Mouse (Mus musculus): ENCODE data around the gene Epha5. TPM values are rescaled to one million over a fixed set of nuclear protein-coding genes. Genes with fewer than 3 reads are reported as not detected.

Gene Epha5
- polyA plus RNA-seq, 1 experiment from 2014 or later = 1.0 TPM

GRCm38 (mm10) chr5:84298878-84299736 lies 118.1 kb downstream of the Epha5 start:
- H3K4me1 ChIP-seq (replicated peaks) = no peaks in the 10 kb centered on the region
- no peak overlapping the region for H3K4me2 ChIP-seq
- 42% methylated on average over 8 of the region's 8 CpGs for WGBS
- no peak overlapping the region for H3K4me3 ChIP-seq
- no peaks in the 10 kb centered on the region for H3K27me3 ChIP-seq (replicated peaks)
- H3K9ac ChIP-seq = no peak overlapping the region
- H3K27ac ChIP-seq (ENCODE audit: poor library complexity, severe bottlenecking) = no peak overlapping the region
- ATAC-seq (ENCODE audit: insufficient number of reproducible peaks, low FRiP score) = no peak
- H3K9me3 ChIP-seq (replicated peaks) = no peaks in the 10 kb centered on the region
- H3K36me3 ChIP-seq = no peaks in the 10 kb centered on the region

GRCm38 (mm10) chr5:84289429-84289977 lies 127.7 kb downstream of the Epha5 start:
- Histone ChIP-seq H3K27ac (ENCODE audit: poor library complexity, severe bottlenecking) (no peak overlapping the region), H3K4me3 (no peak overlapping the region), H3K4me1 (replicated peaks) (no peaks in the 10 kb centered on the region), H3K36me3 (no peaks in the 10 kb centered on the region), H3K4me2 (no peak overlapping the region), H3K27me3 (replicated peaks) (no peaks in the 10 kb centered on the region), H3K9ac (no peak overlapping the region), H3K9me3 (replicated peaks) (0 out of 2 replicates have a peak, but pooled peaks cover 3% of the 10 kb centered on the region)
- no peak for ATAC-seq (ENCODE audit: insufficient number of reproducible peaks, low FRiP score)
- 61% methylated on average over 3 of the region's 3 CpGs for WGBS

GRCm38 (mm10) chr5:84281290-84282017 lies 135.7 kb downstream of the Epha5 start:
- Histone ChIP-seq H3K9me3 (replicated peaks) (no peaks in the 10 kb centered on the region), H3K4me2 (no peak overlapping the region), H3K27me3 (replicated peaks) (no peaks in the 10 kb centered on the region), H3K36me3 (no peaks in the 10 kb centered on the region), H3K9ac (no peak overlapping the region), H3K27ac (ENCODE audit: poor library complexity, severe bottlenecking) (no peak overlapping the region), H3K4me3 (no peak overlapping the region), H3K4me1 (replicated peaks) (no peaks in the 10 kb centered on the region)
- 78% methylated on average over 22 of the region's 22 CpGs for WGBS
- ATAC-seq (ENCODE audit: insufficient number of reproducible peaks, low FRiP score) = no peak

- ATAC-seq (ENCODE audit: insufficient number of reproducible peaks, low FRiP score) = no peak
- 86% methylated on average over 1 of the region's 1 CpGs for WGBS
- H3K9me3 ChIP-seq (replicated peaks) = no peaks in the 10 kb centered on the region
- H3K36me3 ChIP-seq = no peaks in the 10 kb centered on the region
- no peak overlapping the region for H3K9ac ChIP-seq
- H3K4me3 ChIP-seq = no peak overlapping the region
- H3K4me2 ChIP-seq = no peak overlapping the region
- H3K27ac ChIP-seq (ENCODE audit: poor library complexity, severe bottlenecking) = no peak overlapping the region
- H3K27me3 ChIP-seq (replicated peaks) = no peaks in the 10 kb centered on the region
- H3K4me1 ChIP-seq (replicated peaks) = no peaks in the 10 kb centered on the region
Measured at GRCm38 (mm10) chr5:84276996-84277395, 140.2 kb downstream of the Epha5 start.

- H3K4me1 ChIP-seq (replicated peaks) = no peaks in the 10 kb centered on the region
- no peaks in the 10 kb centered on the region for H3K27me3 ChIP-seq (replicated peaks)
- H3K27ac ChIP-seq (ENCODE audit: poor library complexity, severe bottlenecking) = no peak overlapping the region
- no peak overlapping the region for H3K4me2 ChIP-seq
- ATAC-seq (ENCODE audit: insufficient number of reproducible peaks, low FRiP score) = no peak
- no peak overlapping the region for H3K9ac ChIP-seq
- H3K9me3 ChIP-seq (replicated peaks) = no peaks in the 10 kb centered on the region
- no peaks in the 10 kb centered on the region for H3K36me3 ChIP-seq
- 65% methylated on average over 4 of the region's 4 CpGs for WGBS
- H3K4me3 ChIP-seq = no peak overlapping the region
Measured at GRCm38 (mm10) chr5:84265407-84265806, 151.8 kb downstream of the Epha5 start.

GRCm38 (mm10) chr5:84263999-84264398 lies 153.2 kb downstream of the Epha5 start:
- 61% methylated on average over 6 of the region's 6 CpGs for WGBS
- no peak overlapping the region for H3K4me3 ChIP-seq
- no peaks in the 10 kb centered on the region for H3K9me3 ChIP-seq (replicated peaks)
- no peak for ATAC-seq (ENCODE audit: insufficient number of reproducible peaks, low FRiP score)
- no peaks in the 10 kb centered on the region for H3K4me1 ChIP-seq (replicated peaks)
- H3K36me3 ChIP-seq = no peaks in the 10 kb centered on the region
- H3K27ac ChIP-seq (ENCODE audit: poor library complexity, severe bottlenecking) = no peak overlapping the region
- H3K4me2 ChIP-seq = no peak overlapping the region
- H3K9ac ChIP-seq = no peak overlapping the region
- H3K27me3 ChIP-seq (replicated peaks) = no peaks in the 10 kb centered on the region

- H3K4me2 ChIP-seq = no peak overlapping the region
- ATAC-seq (ENCODE audit: insufficient number of reproducible peaks, low FRiP score) = no peak
Measured at GRCm38 (mm10) chr5:84229971-84230370, 187.2 kb downstream of the Epha5 start.

GRCm38 (mm10) chr5:84208609-84209008 lies 208.6 kb downstream of the Epha5 start:
- ATAC-seq (ENCODE audit: insufficient number of reproducible peaks, low FRiP score) = no peak
- Histone ChIP-seq H3K9me3 (replicated peaks) (no peaks in the 10 kb centered on the region), H3K4me3 (no peak overlapping the region), H3K4me2 (no peak overlapping the region), H3K9ac (no peak overlapping the region), H3K27ac (ENCODE audit: poor library complexity, severe bottlenecking) (no peak overlapping the region), H3K27me3 (replicated peaks) (no peaks in the 10 kb centered on the region), H3K36me3 (no peaks in the 10 kb centered on the region), H3K4me1 (replicated peaks) (no peaks in the 10 kb centered on the region)
- 65% methylated on average over 2 of the region's 2 CpGs for WGBS

More at GRCm38 (mm10) chr5:84229971-84230370, 187.2 kb downstream of the Epha5 start:
- Histone ChIP-seq H3K4me1 (replicated peaks) (no peaks in the 10 kb centered on the region), H3K9ac (no peak overlapping the region), H3K36me3 (no peaks in the 10 kb centered on the region), H3K4me3 (no peak overlapping the region), H3K9me3 (replicated peaks) (no peaks in the 10 kb centered on the region), H3K27ac (ENCODE audit: poor library complexity, severe bottlenecking) (no peak overlapping the region), H3K27me3 (replicated peaks) (no peaks in the 10 kb centered on the region)

- peak; percentile 76 for ATAC-seq (ENCODE audit: insufficient number of reproducible peaks, low FRiP score)
- WGBS = 49% methylated on average over 3 of the region's 3 CpGs
Measured at GRCm38 (mm10) chr5:84193348-84193747, 223.8 kb downstream of the Epha5 start.

GRCm38 (mm10) chr5:84184189-84184588 lies 233.0 kb downstream of the Epha5 start:
- H3K27ac ChIP-seq (ENCODE audit: poor library complexity, severe bottlenecking) = no peak overlapping the region
- H3K9me3 ChIP-seq (replicated peaks) = no peaks in the 10 kb centered on the region
- no peak overlapping the region for H3K9ac ChIP-seq
- WGBS = 83% methylated on average over 8 of the region's 8 CpGs
- no peaks in the 10 kb centered on the region for H3K4me1 ChIP-seq (replicated peaks)
- H3K4me2 ChIP-seq = no peak overlapping the region
- no peak for ATAC-seq (ENCODE audit: insufficient number of reproducible peaks, low FRiP score)
- H3K36me3 ChIP-seq = no peaks in the 10 kb centered on the region
- H3K4me3 ChIP-seq = no peak overlapping the region
- no peaks in the 10 kb centered on the region for H3K27me3 ChIP-seq (replicated peaks)

More at GRCm38 (mm10) chr5:84193348-84193747, 223.8 kb downstream of the Epha5 start:
- Histone ChIP-seq H3K4me3 (no peak overlapping the region), H3K36me3 (no peaks in the 10 kb centered on the region), H3K4me2 (no peak overlapping the region), H3K27me3 (replicated peaks) (no peaks in the 10 kb centered on the region), H3K27ac (ENCODE audit: poor library complexity, severe bottlenecking) (peak overlapping the region; percentile 38; the same call in 1 of the 2 replicates), H3K9ac (no peak overlapping the region), H3K4me1 (replicated peaks) (no peaks in the 10 kb centered on the region), H3K9me3 (replicated peaks) (no peaks in the 10 kb centered on the region)

- no peak for ATAC-seq (ENCODE audit: insufficient number of reproducible peaks, low FRiP score)
- Histone ChIP-seq H3K9me3 (replicated peaks) (no peaks in the 10 kb centered on the region), H3K4me1 (replicated peaks) (no peaks in the 10 kb centered on the region), H3K9ac (no peak overlapping the region), H3K36me3 (no peaks in the 10 kb centered on the region), H3K4me2 (no peak overlapping the region), H3K4me3 (no peak overlapping the region), H3K27ac (ENCODE audit: poor library complexity, severe bottlenecking) (no peak overlapping the region), H3K27me3 (replicated peaks) (no peaks in the 10 kb centered on the region)
- WGBS = 49% methylated on average over 2 of the region's 2 CpGs
Measured at GRCm38 (mm10) chr5:84153095-84153494, 264.1 kb downstream of the Epha5 start.
